Mouse (Mus musculus) forebrain, postnatal 0 days (tissue): Measurements from ENCODE around the gene Aamp. TPM values are rescaled to one million over a fixed set of nuclear protein-coding genes. Genes with fewer than 3 reads are reported as not detected.

Experiments used
- ATAC-seq: fragments of 200-750 bp; cut with Nextera tagmentation; 2 replicates; pipeline ENCODE4 v1.8.0; 2017; ENCODE audit warnings: mild to moderate bottlenecking, moderate library complexity
- DNase-seq: peaks from one replicate; pipeline ENCODE4 v3.0.0-alpha.2; 2015
- H3K27ac ChIP-seq: fragments of 300-500 bp; sonication (generic); 2 replicates; pipeline ENCODE4 v1.5.1; 2014; ENCODE audit warnings: low read depth, mild to moderate bottlenecking, antibody characterized with exemption, low read length, moderate library complexity, mixed read lengths
- H3K27me3 ChIP-seq: fragments of 300-500 bp; sonication (generic); 2 replicates; pipeline ENCODE4 v1.6.1; 2014; ENCODE audit warnings: mild to moderate bottlenecking, low read length, mixed read lengths; ENCODE audit not compliant: insufficient read depth
- H3K36me3 ChIP-seq: fragments of 300-500 bp; sonication (generic); 2 replicates; pipeline ENCODE4 v1.6.1; 2014; ENCODE audit warnings: mild to moderate bottlenecking, moderate library complexity; ENCODE audit not compliant: insufficient read depth
- H3K4me1 ChIP-seq: fragments of 300-500 bp; sonication (generic); 2 replicates; pipeline ENCODE4 v1.6.1; 2014; ENCODE audit warnings: antibody characterized with exemption; ENCODE audit not compliant: insufficient read depth
- H3K4me2 ChIP-seq: fragments of 300-500 bp; sonication (generic); 2 replicates; pipeline ENCODE4 v1.6.1; 2014; ENCODE audit warnings: low read depth, mild to moderate bottlenecking, moderate library complexity
- H3K4me3 ChIP-seq: fragments of 300-500 bp; sonication (generic); 2 replicates; pipeline ENCODE4 v1.5.1; 2014; ENCODE audit warnings: low read depth, low read length, mixed read lengths
- H3K9ac ChIP-seq: fragments of 300-500 bp; sonication (generic); 2 replicates; pipeline ENCODE4 v1.6.1; 2014; ENCODE audit warnings: mild to moderate bottlenecking
- H3K9me3 ChIP-seq: fragments of 300-500 bp; sonication (generic); 2 replicates; pipeline ENCODE4 v1.6.1; 2016; ENCODE audit warnings: low read length
- CTCF ChIP-seq: sonication (generic); IDR thresholded peaks from 2 replicates; pipeline ENCODE4 v1.5.1; 2016; ENCODE audit warnings: antibody characterized with exemption, control low read depth, low read depth
- whole genome bisulfite sequencing: fragments of 180-500 bp; shearing (Covaris S2); extraction: QIAGEN DNeasy Blood & Tissue Kit; methylation state at CpG from one replicate; pipeline ENCODE4 v1.1.7; 2014; 5-methylcytosine and 5-hydroxymethylcytosine counted together
- polyA plus RNA-seq: library from polyadenylated mRNA; unstranded; fragments of >200 nt; fragmentation: Nextera tagmentation; extraction: Ambion mirVana; gene quantifications from 2 replicates; pipeline ENCODE4 v1.2.1, GENCODE M21; 2015
- total RNA-seq: library from RNA; depleted of rRNA; stranded (reverse); fragments of >200 nt; gene quantifications from 2 replicates; pipeline ENCODE4 v1.2.3, GENCODE M21; 2014

The Aamp gene
- total and polyA plus RNA-seq, 2 experiments from 2014 or later = 160 to 215 TPM

- DNase-seq (no peak), ATAC-seq (no peak)
- Histone ChIP-seq H3K9ac (no peak overlapping the region), H3K9me3 (no peaks in the 10 kb centered on the region), H3K27ac (no peak overlapping the region), H3K27me3 (no peaks in the 10 kb centered on the region), H3K4me2 (peak overlapping the region; percentile 83; the same call in 1 of the 2 replicates), H3K36me3 (peaks cover 39% of the 10 kb centered on the region), H3K4me3 (no peak overlapping the region), H3K4me1 (0 out of 2 replicates have a peak, but pooled peaks cover 4% of the 10 kb centered on the region)
- WGBS = 88% methylated on average over 10 of the region's 10 CpGs
- no peak for TF ChIP-seq CTCF
These were observed 1.5 kb downstream of the Aamp start for GRCm38 (mm10) chr1:74282896-74283625.

DNA sequence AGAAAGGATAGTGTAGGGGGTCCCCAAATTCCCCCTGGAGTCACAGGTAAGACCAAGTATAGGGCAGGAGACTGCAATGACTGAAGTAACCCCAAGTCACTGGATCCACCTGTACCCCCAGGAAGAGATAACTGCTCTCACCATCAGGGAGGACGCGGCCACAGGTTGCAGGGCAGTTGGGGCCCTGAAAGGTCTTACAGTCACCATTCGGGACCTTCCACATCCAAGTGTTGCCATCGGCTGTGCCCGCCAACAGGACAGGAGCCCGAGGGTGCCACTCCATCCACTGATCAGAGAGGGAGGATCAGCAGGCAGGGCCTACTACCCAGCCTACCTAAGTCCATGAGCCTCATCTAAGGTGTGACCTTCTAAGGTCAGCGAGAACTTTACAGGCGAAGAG, 2.7 kb downstream of the Aamp start:
- DNase-seq (no peak), ATAC-seq (no peak)
- Histone ChIP-seq H3K4me3 (no peak overlapping the region), H3K4me2 (no peak overlapping the region), H3K27me3 (no peaks in the 10 kb centered on the region), H3K9ac (no peak overlapping the region), H3K27ac (no peak overlapping the region), H3K9me3 (no peaks in the 10 kb centered on the region), H3K4me1 (0 out of 2 replicates have a peak, but pooled peaks cover 4% of the 10 kb centered on the region), H3K36me3 (peaks cover 39% of the 10 kb centered on the region)
- 97% methylated on average over 8 of the region's 8 CpGs for WGBS
- no peak for TF ChIP-seq CTCF

DNA sequence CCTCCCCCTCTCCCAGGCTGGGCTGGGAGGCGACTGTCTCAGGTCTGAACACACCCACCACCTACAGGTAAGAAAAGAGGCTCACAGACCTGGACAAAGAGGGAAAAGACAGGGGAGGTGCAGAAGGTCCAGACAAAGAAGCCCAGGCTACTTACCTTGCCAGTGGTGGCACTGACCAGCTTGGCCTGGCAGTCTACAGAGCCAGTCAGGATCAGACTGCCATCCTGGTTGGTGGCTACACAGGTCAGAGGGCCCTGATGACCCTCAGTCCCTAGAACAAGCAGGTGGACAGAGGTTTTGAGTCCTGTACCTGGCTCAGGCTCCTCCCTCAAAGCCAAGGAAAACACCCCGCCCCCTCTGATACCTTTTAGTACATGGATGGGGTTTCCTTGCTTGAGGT, 3.2 kb downstream of the Aamp start:
- Histone ChIP-seq H3K4me1 (0 out of 2 replicates have a peak, but pooled peaks cover 4% of the 10 kb centered on the region), H3K27me3 (no peaks in the 10 kb centered on the region), H3K27ac (no peak overlapping the region), H3K4me3 (no peak overlapping the region), H3K9me3 (no peaks in the 10 kb centered on the region), H3K4me2 (no peak overlapping the region), H3K36me3 (peaks cover 39% of the 10 kb centered on the region), H3K9ac (no peak overlapping the region)
- ATAC-seq (no peak), DNase-seq (no peak)
- 100% methylated on average over 2 of the region's 2 CpGs for WGBS
- TF ChIP-seq CTCF = no peak

GRCm38 (mm10) chr1:74280591-74281325, 3.8 kb downstream of the Aamp start:
- no peak for ATAC-seq
- 0 out of 2 replicates have a peak, but pooled peaks cover 4% of the 10 kb centered on the region for H3K4me1 ChIP-seq
- peaks cover 39% of the 10 kb centered on the region for H3K36me3 ChIP-seq
- no peak overlapping the region for H3K4me2 ChIP-seq
- no peak overlapping the region for H3K9ac ChIP-seq
- H3K27me3 ChIP-seq = no peaks in the 10 kb centered on the region
- no peak overlapping the region for H3K4me3 ChIP-seq
- no peaks in the 10 kb centered on the region for H3K9me3 ChIP-seq
- DNase-seq = no peak
- no peak for TF ChIP-seq CTCF
- H3K27ac ChIP-seq = no peak overlapping the region
- 95% methylated on average over 14 of the region's 14 CpGs for WGBS

DNA sequence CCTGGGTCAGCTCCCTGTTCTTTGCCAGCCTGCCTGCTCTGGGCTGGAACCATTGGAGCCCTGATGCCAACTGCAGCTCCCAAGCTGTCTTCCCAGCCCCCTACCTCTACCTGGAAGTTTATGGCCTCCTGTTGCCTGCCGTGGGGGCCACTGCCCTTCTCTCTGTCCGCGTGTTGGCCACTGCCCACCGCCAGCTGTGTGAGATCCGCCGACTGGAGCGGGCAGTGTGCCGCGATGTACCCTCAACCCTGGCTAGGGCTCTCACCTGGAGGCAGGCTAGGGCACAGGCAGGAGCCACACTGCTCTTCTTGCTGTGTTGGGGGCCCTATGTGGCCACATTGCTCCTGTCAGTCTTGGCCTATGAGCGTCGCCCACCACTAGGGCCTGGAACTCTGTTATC, 5.5 kb downstream of the Aamp start:
- DNase-seq (no peak), ATAC-seq (no peak)
- Histone ChIP-seq H3K36me3 (peaks cover 39% of the 10 kb centered on the region), H3K27me3 (no peaks in the 10 kb centered on the region), H3K4me1 (no peaks in the 10 kb centered on the region), H3K9ac (no peak overlapping the region), H3K4me3 (no peak overlapping the region), H3K4me2 (no peak overlapping the region), H3K9me3 (no peaks in the 10 kb centered on the region), H3K27ac (no peak overlapping the region)
- peak; percentile 20; the same call in 1 of the 2 replicates for TF ChIP-seq CTCF
- 87% methylated on average over 11 of the region's 11 CpGs for WGBS

- Histone ChIP-seq H3K4me1 (no peaks in the 10 kb centered on the region), H3K27me3 (no peaks in the 10 kb centered on the region), H3K4me3 (no peak within 1 kb of the TSS), H3K27ac (no peak within 1 kb of the TSS), H3K4me2 (no peak within 1 kb of the TSS), H3K9ac (no peak within 1 kb of the TSS), H3K36me3 (peaks cover 39% of the 10 kb centered on the region), H3K9me3 (no peaks in the 10 kb centered on the region)
- TF ChIP-seq CTCF = no peak
- WGBS = 90% methylated on average over 10 of the region's 10 CpGs
- no peak for ATAC-seq
- DNase-seq = no peak
These were observed 6.0 kb downstream of the Aamp start, which contains the start of gene Gpbar1 for GRCm38 (mm10) chr1:74278538-74278937. Gpbar1 (plus strand) TSS chr1:74278550.
